18 mouse cellular contexts compared by ENCODE assay signal in the genomic region with DNA sequence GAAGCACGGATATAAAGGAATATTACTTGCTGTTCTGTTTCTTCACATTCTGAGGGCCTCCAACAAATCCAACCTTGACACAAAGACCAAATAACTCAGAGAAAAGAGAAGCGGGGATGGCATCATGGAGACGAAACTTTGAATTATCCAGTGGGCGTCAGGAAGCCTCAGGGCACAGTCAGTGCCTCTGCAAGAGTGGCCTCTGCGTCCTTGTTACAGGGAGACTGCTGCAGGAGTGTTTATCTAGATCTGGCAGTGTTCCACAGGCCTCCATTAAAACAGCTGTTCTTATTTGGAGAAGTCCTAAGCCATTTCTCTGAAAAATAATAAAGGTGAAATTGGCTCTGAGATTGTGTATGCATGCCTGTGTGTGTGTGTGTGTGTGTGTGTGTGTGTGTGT. TPM values are rescaled to one million over a fixed set of nuclear protein-coding genes. Genes with fewer than 3 reads are reported as not detected.
DNase-seq lines count a peak whose midpoint lies in the region; ATAC-seq lines count a peak whose summit lies in the region.
"Had no signal": no experiment of that assay in that cellular context is flagged by ENCODE, and none has a peak within 500 bp of the region (broad histone marks: within the 10 kb centered on the region; RNA-seq: fewer than 3 reads in every experiment).

No protein-coding gene starts in this region.

- WGBS in lung, embryonic 16.5 days = 44% methylated on average over 5 of the region's 5 CpGs

- no peaks in the 10 kb centered on the region for H3K27me3 ChIP-seq in lung, embryonic 16.5 days (ENCODE audit: control insufficient read depth, insufficient read depth, low read depth, low read length)
- H3K27me3 ChIP-seq: embryonic facial prominence, embryonic 15.5 days; limb, embryonic 13.5 days had no signal

- peak; percentile 67; the same call in 1 of the 2 replicates for ATAC-seq in lung, embryonic 16.5 days (ENCODE audit: low read depth)
- ATAC-seq: forebrain, embryonic 16.5 days had no signal

- H3K4me1 ChIP-seq in lung, embryonic 16.5 days (replicated peaks; ENCODE audit: control insufficient read depth, insufficient read depth, low read length) = peaks cover 10% of the 10 kb centered on the region
- H3K4me1 ChIP-seq: embryonic facial prominence, embryonic 15.5 days; limb, embryonic 13.5 days; midbrain, embryonic 10.5 days had no signal

- no peak overlapping the region for H3K4me2 ChIP-seq in lung, embryonic 16.5 days (ENCODE audit: low read depth, low read length)
- H3K4me2 ChIP-seq: embryonic facial prominence, embryonic 15.5 days; heart, embryonic 11.5 days; limb, embryonic 13.5 days had no signal

- no peaks in the 10 kb centered on the region for H3K9me3 ChIP-seq in lung, embryonic 16.5 days (ENCODE audit: control insufficient read depth, low read length)
- H3K9me3 ChIP-seq: embryonic facial prominence, embryonic 15.5 days; limb, embryonic 13.5 days; midbrain, embryonic 10.5 days had no signal

- intact Hi-C loops in left cerebral cortex, postnatal 14 days (cut with DNase I) = no loop called here
- intact Hi-C loops in left cerebral cortex, postnatal 25 days (cut with DNase I) = no loop called here

- no peak overlapping the region for H3K4me3 ChIP-seq in lung, embryonic 16.5 days (ENCODE audit: low read length)
- H3K4me3 ChIP-seq: embryonic facial prominence, embryonic 15.5 days; limb, embryonic 13.5 days; midbrain, embryonic 10.5 days; myocyte had no signal

- peak; percentile 8 for DNase-seq in kidney, adult 11 months
- DNase-seq in kidney, adult 8-10 months = no peak
- DNase-seq in 416B (ENCODE audit: low read depth) = peak; percentile 8
- DNase-seq in adrenal gland, postnatal 10 days = peak; percentile 51
- DNase-seq in embryo, embryonic 11 days = no peak
- DNase-seq in left cerebral cortex, postnatal 14 days (ENCODE audit: low spot score in 2 of 2) = no peak
- no peak for DNase-seq in left cerebral cortex, postnatal 25 days (ENCODE audit: low spot score in 2 of 2)
- DNase-seq: B cell, adult 2 months; cerebellum, adult 9-11 months; heart, postnatal 36 days; thymus, postnatal 25 days had no signal

- H3K36me3 ChIP-seq in lung, embryonic 16.5 days (ENCODE audit: control insufficient read depth, insufficient read depth, low read length) = no peaks in the 10 kb centered on the region
- H3K36me3 ChIP-seq: embryonic facial prominence, embryonic 15.5 days; limb, embryonic 13.5 days; midbrain, embryonic 10.5 days had no signal

- no peak overlapping the region for H3K27ac ChIP-seq in lung, embryonic 16.5 days (ENCODE audit: low read length)
- H3K27ac ChIP-seq: embryonic facial prominence, embryonic 15.5 days; limb, embryonic 13.5 days; midbrain, embryonic 10.5 days had no signal

- no peak overlapping the region for H3K9ac ChIP-seq in lung, embryonic 16.5 days (ENCODE audit: low read length)
- H3K9ac ChIP-seq: embryonic facial prominence, embryonic 15.5 days; limb, embryonic 13.5 days had no signal

RNA-seq across cellular contexts. Expression of a gene that starts 31.8 kb away (rescaled TPM):
- total RNA-seq in adrenal gland, postnatal 10 days (2021) = 10 to 100 TPM; 29.6 to 39.8 TPM
- polyA plus RNA-seq in lung, embryonic 16.5 days (2015; fragmentation: Nextera tagmentation; extraction: Ambion mirVana) = 36.8 and 37.0 TPM in 2 replicates
- total RNA-seq in left cerebral cortex, postnatal 14 days (2021) = 10 to 100 TPM; 31.3 to 31.7 TPM
- 10 to 100 TPM; 27.5 to 28.1 TPM for total RNA-seq in left cerebral cortex, postnatal 25 days (2021)

RNA-seq across cellular contexts. Expression of a gene that starts 51.5 kb away (rescaled TPM):
- total RNA-seq in adrenal gland, postnatal 10 days (2021) = 10 to 100 TPM in 1 of 2 experiments, 1 to 10 TPM in 1; 7.8 to 10.6 TPM
- 17.9 and 18.2 TPM in 2 replicates for polyA plus RNA-seq in lung, embryonic 16.5 days (2015; fragmentation: Nextera tagmentation; extraction: Ambion mirVana)
- 10 to 100 TPM; 46.4 to 49.0 TPM for total RNA-seq in left cerebral cortex, postnatal 14 days (2021)
- 10 to 100 TPM; 39.3 to 43.2 TPM for total RNA-seq in left cerebral cortex, postnatal 25 days (2021)

Comparison
In these comparisons a context has a peak if more than half of its experiments do, and no peak if none do; other contexts are left out.
1. DNase-seq: peak in kidney, adult 11 months (single experiment), 416B (single experiment) and adrenal gland, postnatal 10 days (single experiment); none in kidney, adult 8-10 months (0 of 2), embryo, embryonic 11 days (single experiment), left cerebral cortex, postnatal 14 days (0 of 2) and left cerebral cortex, postnatal 25 days (0 of 2).